Mouse (Mus musculus) forebrain, embryonic 10.5 days (tissue): Measurements from ENCODE around the gene Fgfr2. TPM values are rescaled to one million over a fixed set of nuclear protein-coding genes. Genes with fewer than 3 reads are reported as not detected.

ENCODE experiments used
- DNase-seq: peaks from one replicate; pipeline ENCODE4 v3.0.0-alpha.2; 2017; ENCODE audit warnings: low spot score; ENCODE audit errors: extremely low spot score
- H3K27ac ChIP-seq: fragments of 300-500 bp; sonication (generic); 2 replicates; pipeline ENCODE4 v1.5.1; 2016; ENCODE audit warnings: mild to moderate bottlenecking
- H3K27me3 ChIP-seq: fragments of 300-500 bp; sonication (generic); 2 replicates; pipeline ENCODE4 v1.6.1; 2016; ENCODE audit warnings: mild to moderate bottlenecking; ENCODE audit not compliant: poor library complexity, severe bottlenecking
- H3K36me3 ChIP-seq: fragments of 300-500 bp; sonication (generic); replicated peaks from 2 replicates; pipeline ENCODE4 v1.6.1; 2016; ENCODE audit warnings: mild to moderate bottlenecking, moderate library complexity
- H3K4me1 ChIP-seq: fragments of 300-500 bp; sonication (generic); 2 replicates; pipeline ENCODE4 v1.6.1; 2016
- H3K4me3 ChIP-seq: fragments of 300-500 bp; sonication (generic); 2 replicates; pipeline ENCODE4 v1.5.1; 2016; ENCODE audit warnings: mild to moderate bottlenecking, moderate library complexity
- H3K9me3 ChIP-seq: fragments of 300-500 bp; sonication (generic); 2 replicates; pipeline ENCODE4 v1.6.1; 2016; ENCODE audit warnings: mild to moderate bottlenecking, moderate library complexity
- WGBS: fragments of 180-500 bp; shearing (Covaris S2); methylation state at CpG from one replicate; pipeline ENCODE4 v1.1.7; 2016; 5-methylcytosine and 5-hydroxymethylcytosine counted together
- polyA plus RNA-seq: library from polyadenylated mRNA; unstranded; fragments of >200 nt; fragmentation: Nextera tagmentation; extraction: Ambion mirVana; gene quantifications from 2 replicates; pipeline ENCODE4 v1.2.1, GENCODE M21; 2016

Gene Fgfr2
- polyA plus RNA-seq, 1 experiment from 2014 or later = 55.7 TPM

GRCm38 (mm10) chr7:132808841-132809682 lies 314.1 kb downstream of the Fgfr2 start:
- Histone ChIP-seq H3K27ac (peak overlapping the region; percentile 94), H3K27me3 (no peaks in the 10 kb centered on the region), H3K4me1 (peaks cover 91% of the 10 kb centered on the region), H3K36me3 (0 out of 2 replicates have a peak, but pooled peaks cover 3% of the 10 kb centered on the region), H3K4me3 (peak overlapping the region; percentile 75), H3K9me3 (no peaks in the 10 kb centered on the region)
- peak; percentile 63 for DNase-seq
- under 1% methylated on average over 20 of the region's 20 CpGs for WGBS

GRCm38 (mm10) chr7:132808051-132808796 lies 314.9 kb downstream of the Fgfr2 start:
- Histone ChIP-seq H3K27ac (peak overlapping the region; percentile 94), H3K4me3 (peak overlapping the region; percentile 75), H3K9me3 (no peaks in the 10 kb centered on the region), H3K36me3 (peaks cover 8% of the 10 kb centered on the region; the same call in 1 of the 2 replicates), H3K27me3 (no peaks in the 10 kb centered on the region), H3K4me1 (peaks cover 90% of the 10 kb centered on the region)
- DNase-seq = no peak
- 41% methylated on average over 7 of the region's 7 CpGs for WGBS

GRCm38 (mm10) chr7:132806926-132807857 lies 316.0 kb downstream of the Fgfr2 start:
- no peaks in the 10 kb centered on the region for H3K27me3 ChIP-seq
- H3K36me3 ChIP-seq = peaks cover 18% of the 10 kb centered on the region
- H3K9me3 ChIP-seq = no peaks in the 10 kb centered on the region
- no peak overlapping the region; the same call in 1 of the 2 replicates for H3K4me3 ChIP-seq
- DNase-seq = no peak
- H3K27ac ChIP-seq = peak overlapping the region; percentile 94
- WGBS = 57% methylated on average over 13 of the region's 13 CpGs
- peaks cover 92% of the 10 kb centered on the region for H3K4me1 ChIP-seq

- Histone ChIP-seq H3K36me3 (peaks cover 25% of the 10 kb centered on the region), H3K4me1 (peaks cover 92% of the 10 kb centered on the region), H3K27ac (peak overlapping the region; percentile 94), H3K4me3 (no peak overlapping the region), H3K27me3 (no peaks in the 10 kb centered on the region), H3K9me3 (no peaks in the 10 kb centered on the region)
- WGBS = 72% methylated on average over 5 of the region's 5 CpGs
- DNase-seq = no peak
Measured at GRCm38 (mm10) chr7:132806286-132806685, 316.9 kb downstream of the Fgfr2 start.

- Histone ChIP-seq H3K36me3 (peaks cover 37% of the 10 kb centered on the region), H3K9me3 (no peaks in the 10 kb centered on the region), H3K4me3 (no peak overlapping the region), H3K27ac (no peak overlapping the region), H3K4me1 (peaks cover 90% of the 10 kb centered on the region), H3K27me3 (no peaks in the 10 kb centered on the region)
- WGBS = 94% methylated on average over 5 of the region's 5 CpGs
- DNase-seq = no peak
Measured at GRCm38 (mm10) chr7:132804951-132805350, 318.2 kb downstream of the Fgfr2 start.

GRCm38 (mm10) chr7:132804461-132804860 lies 318.7 kb downstream of the Fgfr2 start:
- Histone ChIP-seq H3K9me3 (no peaks in the 10 kb centered on the region), H3K4me1 (peaks cover 90% of the 10 kb centered on the region), H3K27ac (no peak overlapping the region), H3K27me3 (no peaks in the 10 kb centered on the region), H3K36me3 (peaks cover 41% of the 10 kb centered on the region), H3K4me3 (no peak overlapping the region)
- DNase-seq = no peak
- WGBS = 93% methylated on average over 7 of the region's 7 CpGs

GRCm38 (mm10) chr7:132803962-132804361 lies 319.2 kb downstream of the Fgfr2 start:
- Histone ChIP-seq H3K9me3 (no peaks in the 10 kb centered on the region), H3K27me3 (no peaks in the 10 kb centered on the region), H3K4me1 (peaks cover 89% of the 10 kb centered on the region), H3K4me3 (no peak overlapping the region), H3K36me3 (peaks cover 45% of the 10 kb centered on the region), H3K27ac (no peak overlapping the region)
- WGBS = 92% methylated on average over 3 of the region's 3 CpGs
- DNase-seq = no peak

GRCm38 (mm10) chr7:132803336-132803735 lies 319.8 kb downstream of the Fgfr2 start:
- no peak for DNase-seq
- Histone ChIP-seq H3K27me3 (no peaks in the 10 kb centered on the region), H3K9me3 (no peaks in the 10 kb centered on the region), H3K4me1 (peaks cover 82% of the 10 kb centered on the region), H3K27ac (peak overlapping the region; percentile 45; the same call in 1 of the 2 replicates), H3K4me3 (no peak overlapping the region), H3K36me3 (peaks cover 49% of the 10 kb centered on the region)
- WGBS = 90% methylated on average over 2 of the region's 2 CpGs

- 91% methylated on average over 11 of the region's 11 CpGs for WGBS
- H3K9me3 ChIP-seq = no peaks in the 10 kb centered on the region
- peaks cover 56% of the 10 kb centered on the region for H3K36me3 ChIP-seq
- DNase-seq = no peak
- H3K4me3 ChIP-seq = no peak overlapping the region
- peaks cover 76% of the 10 kb centered on the region for H3K4me1 ChIP-seq
- peak overlapping the region; percentile 45 for H3K27ac ChIP-seq
- H3K27me3 ChIP-seq = no peaks in the 10 kb centered on the region
Measured at GRCm38 (mm10) chr7:132802691-132803090, 320.5 kb downstream of the Fgfr2 start.

- WGBS = 79% methylated on average over 2 of the region's 2 CpGs
- peaks cover 62% of the 10 kb centered on the region for H3K36me3 ChIP-seq
- H3K27ac ChIP-seq = peak overlapping the region; percentile 45
- no peak for DNase-seq
- peaks cover 70% of the 10 kb centered on the region for H3K4me1 ChIP-seq
- no peaks in the 10 kb centered on the region for H3K9me3 ChIP-seq
- H3K4me3 ChIP-seq = no peak overlapping the region
- H3K27me3 ChIP-seq = no peaks in the 10 kb centered on the region
Measured at GRCm38 (mm10) chr7:132802066-132802465, 321.1 kb downstream of the Fgfr2 start.

- no peaks in the 10 kb centered on the region for H3K9me3 ChIP-seq
- H3K27ac ChIP-seq = peak overlapping the region; percentile 12; the same call in 1 of the 2 replicates
- peaks cover 64% of the 10 kb centered on the region for H3K4me1 ChIP-seq
- no peak for DNase-seq
- H3K27me3 ChIP-seq = no peaks in the 10 kb centered on the region
- peaks cover 65% of the 10 kb centered on the region for H3K36me3 ChIP-seq
- 89% methylated on average over 5 of the region's 5 CpGs for WGBS
- H3K4me3 ChIP-seq = no peak overlapping the region
Measured at GRCm38 (mm10) chr7:132801509-132801908, 321.6 kb downstream of the Fgfr2 start.

- Histone ChIP-seq H3K27me3 (no peaks in the 10 kb centered on the region), H3K4me1 (peaks cover 58% of the 10 kb centered on the region), H3K27ac (peak overlapping the region; percentile 32; the same call in 1 of the 2 replicates), H3K4me3 (no peak overlapping the region), H3K36me3 (peaks cover 67% of the 10 kb centered on the region), H3K9me3 (no peaks in the 10 kb centered on the region)
- DNase-seq = no peak
- WGBS = 90% methylated on average over 10 of the region's 10 CpGs
Measured at GRCm38 (mm10) chr7:132800868-132801267, 322.3 kb downstream of the Fgfr2 start.
